Mouse (Mus musculus) MEL (cell line): ENCODE measurements around the gene Lrrc49.

ENCODE experiments used
- CTCF ChIP-seq, 3 experiments: IDR thresholded peaks in 2 of 3; conservative IDR thresholded peaks in 1 of 3; 2 replicates each; pipeline ENCODE4 v1.5.1; 2011 to 2012; ENCODE audit warnings: low read length in 3 of 3, low read depth in 2 of 3, mild to moderate bottlenecking in 2 of 3, improper control_type of control experiment in 1 of 3, inconsistent platforms in 1 of 3, mixed read lengths in 1 of 3, moderate library complexity in 1 of 3; ENCODE audit not compliant: control insufficient read depth in 1 of 3, insufficient read depth in 1 of 3, poor library complexity in 1 of 3, severe bottlenecking in 1 of 3
- ELF1 ChIP-seq: IDR thresholded peaks from 2 replicates; pipeline ENCODE4 v1.6.1; 2014; ENCODE audit warnings: low read depth, mild to moderate bottlenecking, inconsistent platforms, low read length, improper control_type of control experiment, moderate library complexity
- GABPA ChIP-seq: IDR thresholded peaks from 2 replicates; pipeline ENCODE4 v1.6.1; 2012; ENCODE audit warnings: low read depth, mild to moderate bottlenecking, inconsistent platforms, low read length, improper control_type of control experiment, moderate library complexity
- NRF1 ChIP-seq: IDR thresholded peaks from 2 replicates; pipeline ENCODE4 v1.6.1; 2014; ENCODE audit warnings: low read depth, mild to moderate bottlenecking, inconsistent platforms, low read length, improper control_type of control experiment, moderate library complexity; ENCODE audit not compliant: poor library complexity, insufficient read depth, severe bottlenecking
- POLR2AphosphoS2 ChIP-seq: IDR thresholded peaks from 2 replicates; pipeline ENCODE4 v1.6.1; 2011; ENCODE audit warnings: low read length, improper control_type of control experiment

- no peak for TF ChIP-seq CTCF (IDR thresholded peaks at IDR 0.05 in 2 of 3, conservative IDR thresholded peaks at IDR 0.05 in 1 of 3; ENCODE audit: control insufficient read depth in 1 of 3, insufficient read depth in 1 of 3, low read depth in 2 of 3, low read length in 3 of 3, poor library complexity in 1 of 3, severe bottlenecking in 1 of 3)
- no peak for TF ChIP-seq NRF1
- TF ChIP-seq GABPA = no peak
- TF ChIP-seq POLR2AphosphoS2 = no peak
- no peak for TF ChIP-seq ELF1
Observed at GRCm38 (mm10) chr9:60696271-60696985, 8.5 kb upstream of the Lrrc49 start.
